Mouse (Mus musculus): ENCODE measurements around the gene Adarb1.

The Adarb1 gene

DNA sequence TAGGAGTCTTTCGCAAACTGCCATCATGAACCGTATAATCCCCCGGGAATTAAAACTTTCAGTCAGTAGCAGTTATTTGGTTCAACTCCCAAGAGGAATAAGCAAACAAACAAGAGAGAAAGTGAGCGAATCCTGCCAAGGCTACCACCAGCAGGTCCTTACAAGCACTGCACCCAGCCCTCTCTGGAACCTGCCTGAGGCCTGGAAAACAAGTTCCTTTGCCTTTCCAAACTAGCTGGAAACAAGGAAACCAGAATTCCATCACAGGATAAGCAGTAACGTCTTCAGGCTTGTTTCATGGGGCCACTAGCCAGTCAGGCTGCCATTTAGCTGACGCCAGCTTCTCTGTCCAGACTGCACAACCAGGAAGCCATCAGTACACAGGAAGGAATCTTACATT lies 37.4 kb downstream of the Adarb1 start:
- peak in 1 of 2 experiments; percentile 31 for DNase-seq

DNA sequence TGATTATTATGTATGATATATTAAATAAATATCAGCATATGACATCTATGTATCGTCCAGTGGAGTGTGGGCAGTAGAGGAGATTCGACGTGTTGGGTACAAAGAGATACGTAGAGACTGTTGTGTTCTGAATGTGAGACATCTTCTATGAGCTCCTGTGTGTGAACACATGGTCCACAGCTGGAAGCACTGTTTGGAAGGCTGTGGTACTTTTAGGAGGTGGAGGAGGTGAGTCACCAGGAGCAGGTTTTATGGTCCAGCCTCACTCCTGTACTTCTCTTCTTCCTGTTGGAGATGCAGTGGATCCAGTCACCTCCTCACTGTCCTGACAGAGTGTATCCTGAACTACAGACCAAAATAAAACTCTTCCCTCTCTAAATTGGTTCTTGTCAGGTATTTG lies 38.9 kb downstream of the Adarb1 start:
- no peak for DNase-seq

DNA sequence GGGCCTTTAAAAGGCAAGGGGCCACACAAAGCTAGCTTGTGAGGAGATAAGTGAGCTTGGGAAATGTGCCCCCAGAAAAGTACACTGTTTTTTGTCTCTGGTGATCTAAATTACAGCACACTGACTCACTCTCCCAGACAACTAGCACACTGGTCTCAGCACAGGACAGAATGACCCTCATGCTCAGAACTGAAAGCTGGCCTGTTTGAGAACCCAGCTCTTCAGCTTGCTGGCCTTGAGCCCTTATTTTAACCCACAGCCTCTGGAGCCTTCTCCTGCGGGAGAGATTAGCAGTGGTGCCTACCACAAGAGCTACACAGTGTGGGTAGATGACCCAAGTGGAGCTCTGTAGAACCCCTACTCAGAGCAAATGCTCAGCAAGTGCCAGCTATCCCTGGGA lies 42.0 kb downstream of the Adarb1 start:
- no peak for DNase-seq

DNA sequence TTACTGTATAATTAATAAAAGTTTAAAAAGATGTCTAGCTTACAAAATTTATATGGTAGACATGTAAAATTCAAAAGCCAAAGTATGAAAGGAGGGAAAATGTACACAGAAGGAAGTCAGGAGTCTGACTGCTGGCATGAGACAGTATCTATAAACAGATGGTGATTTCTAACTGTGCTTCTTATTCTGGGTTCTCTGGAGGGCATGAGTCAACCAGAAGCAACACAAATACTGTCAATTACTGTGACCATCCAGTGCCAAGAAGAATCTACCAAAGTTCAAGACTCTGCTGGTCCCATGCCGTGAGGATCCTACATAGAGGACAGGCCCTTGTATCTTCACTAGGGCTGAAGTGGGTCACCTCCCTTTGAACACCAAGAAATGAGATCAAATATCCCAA lies 43.1 kb downstream of the Adarb1 start:
- no peak for DNase-seq

DNA sequence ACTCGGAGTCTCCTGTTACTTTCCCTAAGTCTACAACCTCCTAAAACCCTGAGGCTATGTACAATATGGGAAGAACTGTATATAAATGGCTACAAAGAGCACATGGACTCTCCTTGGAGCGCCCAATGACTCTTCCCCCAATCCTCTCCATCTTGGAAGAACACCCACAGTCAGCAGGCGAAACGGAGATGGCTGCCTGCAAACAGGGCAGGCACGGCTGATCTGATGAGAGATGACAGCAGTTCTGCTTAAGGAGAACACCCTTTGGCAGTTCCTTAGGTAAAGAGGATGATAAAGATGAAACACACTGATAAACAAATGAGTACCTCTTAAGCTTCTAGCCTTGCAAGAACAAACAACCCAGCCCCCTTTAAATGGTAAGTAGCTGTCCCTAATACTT lies 43.7 kb downstream of the Adarb1 start:
- no peak for DNase-seq

DNA sequence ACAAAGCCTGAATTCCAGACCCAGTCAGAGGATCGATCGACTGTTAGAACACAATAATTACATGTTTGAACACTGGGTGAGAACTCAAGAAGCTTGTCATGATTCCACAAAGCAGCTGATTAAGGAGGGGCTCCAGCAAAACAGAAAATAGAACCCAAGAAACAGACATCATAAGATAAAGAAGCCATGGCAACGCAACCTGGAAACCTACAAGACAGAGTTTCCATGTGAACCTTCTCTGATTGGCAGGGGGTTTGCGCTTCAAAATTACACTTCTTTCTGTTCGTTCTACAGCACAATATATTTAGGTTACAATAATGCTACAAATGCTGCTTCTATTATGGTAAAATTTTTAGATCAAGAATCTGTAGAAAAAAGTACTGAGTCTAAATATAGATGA lies 47.9 kb downstream of the Adarb1 start:
- no peak for DNase-seq

DNA sequence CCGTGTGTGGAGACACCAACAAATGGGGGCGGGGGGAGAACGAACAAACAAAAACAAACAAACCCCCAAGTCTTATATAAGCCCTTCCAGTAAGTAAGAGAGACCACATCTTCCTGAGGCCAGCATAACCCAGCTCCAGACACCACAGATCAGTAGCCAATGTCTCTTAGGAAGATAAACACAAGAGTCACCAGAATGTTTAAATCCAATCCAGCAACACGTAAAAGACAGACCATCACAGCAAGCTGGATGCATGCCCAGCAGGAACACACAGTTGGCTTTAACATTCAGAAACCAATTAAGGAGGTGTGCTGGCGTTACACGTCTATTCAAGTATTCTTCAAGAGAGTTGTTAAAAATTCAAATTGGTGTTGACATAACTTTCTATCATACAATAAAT lies 50.1 kb downstream of the Adarb1 start:
- DNase-seq, result no peak

DNA sequence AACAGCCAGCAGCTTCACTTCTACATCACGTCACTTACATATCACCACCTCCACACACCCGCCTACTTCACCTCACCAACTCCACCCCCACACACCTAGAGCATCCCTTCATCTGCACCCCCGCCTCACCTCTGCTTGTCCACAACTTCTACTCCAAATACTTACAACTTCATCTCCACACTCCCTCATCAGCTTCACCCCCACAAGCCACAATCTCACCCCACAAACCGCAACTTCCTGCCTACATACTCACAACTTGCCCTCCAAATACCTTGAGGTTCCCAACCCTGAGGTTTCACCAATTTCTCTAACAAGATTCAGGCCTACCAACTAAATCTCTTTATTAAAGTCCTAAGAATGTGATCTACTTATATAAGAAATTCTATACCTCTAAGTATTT lies 51.1 kb downstream of the Adarb1 start:
- DNase-seq, result no peak

DNA sequence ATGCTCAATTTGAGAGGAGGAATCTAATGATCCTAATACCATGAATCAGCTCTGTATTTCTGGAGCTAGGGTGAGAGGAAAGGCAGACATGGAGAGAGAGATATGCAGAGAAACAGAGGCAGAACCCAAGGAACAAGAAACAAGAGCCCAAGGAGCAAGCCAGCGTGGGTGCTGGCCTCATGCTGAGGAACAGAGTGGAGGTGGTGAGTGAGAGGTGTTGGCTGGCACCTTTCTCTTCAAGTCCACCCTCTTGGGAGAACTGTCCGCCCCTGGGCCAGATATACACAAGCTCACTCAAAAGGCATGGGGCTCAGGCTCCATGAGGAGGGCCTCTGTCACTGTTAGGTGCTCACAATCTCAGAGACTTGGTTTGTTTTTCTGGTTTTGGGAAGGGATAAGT lies 52.9 kb downstream of the Adarb1 start:
- DNase-seq, result no peak

DNA sequence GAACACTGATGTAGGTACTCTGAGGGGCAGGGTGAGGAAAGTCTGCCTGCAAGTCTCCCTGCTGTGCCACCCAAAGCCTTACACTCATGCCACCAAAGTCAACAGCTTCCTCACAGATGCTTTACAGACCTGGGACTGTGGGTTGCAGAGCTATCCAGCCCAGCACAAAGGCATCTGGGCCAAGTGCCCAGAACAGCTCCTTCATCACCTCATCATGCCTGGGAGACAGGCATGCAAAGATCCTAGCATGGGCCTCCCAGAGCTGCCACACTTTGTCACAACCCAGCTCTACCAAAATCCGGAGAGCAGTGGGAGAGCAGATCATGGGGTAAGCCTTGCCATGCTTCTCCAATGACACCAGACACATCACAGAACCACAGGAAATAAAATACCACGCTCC lies 57.6 kb downstream of the Adarb1 start:
- no peak for DNase-seq

DNA sequence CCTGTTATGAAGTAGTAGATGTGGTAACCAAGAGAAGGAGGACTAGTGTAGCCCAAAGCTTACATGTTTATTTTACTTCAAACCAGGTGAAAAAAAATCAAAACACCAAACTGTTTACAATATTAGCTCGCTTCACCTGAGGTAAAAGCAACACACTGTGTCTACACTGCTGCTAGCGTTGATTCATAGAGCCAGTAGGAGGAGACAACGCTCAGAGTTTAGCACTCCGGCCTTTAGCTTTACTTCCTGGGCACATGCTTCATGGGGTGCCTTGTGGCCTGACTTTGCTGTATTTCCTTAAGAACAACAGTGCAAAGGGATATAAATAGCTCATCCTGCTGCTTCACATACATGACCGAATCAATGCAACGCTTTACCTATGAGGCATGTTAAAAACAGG lies 60.1 kb downstream of the Adarb1 start:
- DNase-seq, result peak in 1 of 2 experiments; percentile 29

DNA sequence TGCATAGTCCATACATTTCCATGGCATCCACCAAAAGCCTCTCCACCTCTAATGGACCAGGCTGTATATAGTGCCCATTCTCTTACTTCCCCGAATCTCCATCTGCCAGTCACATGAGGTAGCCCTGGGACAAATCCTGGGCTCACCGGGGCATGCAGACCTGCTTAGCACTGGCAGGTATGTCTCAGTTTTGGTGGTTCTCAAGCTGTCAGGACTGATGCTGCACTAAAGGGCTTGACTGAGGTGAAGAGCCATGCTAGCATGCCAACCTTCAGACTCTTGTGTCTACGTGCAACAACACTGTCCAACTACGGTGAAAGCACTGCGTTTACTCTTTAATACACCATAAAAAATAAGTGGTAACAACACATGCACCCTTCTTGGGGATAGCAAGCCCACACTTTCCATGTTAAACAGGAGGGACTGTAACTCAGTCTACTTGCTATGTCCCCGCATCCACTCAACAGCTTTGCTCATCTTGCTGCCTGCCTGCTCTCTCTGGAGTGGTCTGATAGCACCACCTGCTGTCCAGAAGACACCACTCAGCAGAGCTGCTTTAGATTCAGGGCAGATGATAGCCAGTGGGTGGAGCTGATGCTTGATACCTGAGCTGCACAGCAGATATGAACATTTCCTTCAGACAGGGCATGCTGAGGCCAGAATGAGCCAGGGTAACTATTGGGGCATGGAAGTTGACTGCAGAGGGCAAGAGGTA lies 64.9 kb downstream of the Adarb1 start:
- peak; percentile 87 to 89 for DNase-seq

DNA sequence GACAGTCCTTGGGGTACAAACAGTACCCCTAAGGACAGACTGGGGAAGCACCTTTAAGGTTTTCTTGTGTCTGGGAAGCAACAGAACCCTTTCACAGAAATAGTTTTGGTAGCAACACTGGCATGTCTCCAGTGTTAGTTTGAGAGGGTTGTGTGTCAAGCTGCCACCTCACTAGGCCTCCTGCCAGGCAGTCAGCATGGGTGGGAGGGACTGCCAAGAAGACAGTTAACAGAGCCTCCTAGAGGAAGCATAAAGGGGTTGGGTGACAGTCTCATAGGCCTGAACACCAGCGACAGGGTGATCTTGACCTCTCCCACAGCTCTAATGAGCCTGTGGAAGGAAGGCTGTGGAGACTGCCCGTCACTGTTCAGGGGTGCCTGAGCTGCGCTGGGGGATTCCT lies 75.2 kb downstream of the Adarb1 start:
- no peak for DNase-seq

DNA sequence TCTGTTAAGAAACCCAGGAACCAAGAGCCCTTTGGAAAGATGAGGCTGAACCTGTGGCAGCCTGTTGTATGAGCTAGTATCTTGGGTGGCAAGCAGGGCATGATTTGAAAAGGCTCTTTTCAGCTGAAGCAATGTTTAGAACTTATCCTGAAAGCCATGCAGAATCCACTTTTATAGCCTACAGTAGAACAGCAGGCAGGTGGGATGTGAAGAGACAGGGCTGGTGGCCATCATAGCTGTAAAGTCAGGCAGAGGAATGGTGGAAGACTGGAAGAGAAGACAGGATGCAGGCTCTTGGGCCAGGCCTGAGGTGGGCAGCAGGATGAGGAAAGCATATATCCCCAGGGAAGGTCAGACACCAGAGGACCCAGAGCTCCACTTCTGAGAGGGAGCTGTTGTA lies 76.4 kb downstream of the Adarb1 start:
- DNase-seq, result no peak

DNA sequence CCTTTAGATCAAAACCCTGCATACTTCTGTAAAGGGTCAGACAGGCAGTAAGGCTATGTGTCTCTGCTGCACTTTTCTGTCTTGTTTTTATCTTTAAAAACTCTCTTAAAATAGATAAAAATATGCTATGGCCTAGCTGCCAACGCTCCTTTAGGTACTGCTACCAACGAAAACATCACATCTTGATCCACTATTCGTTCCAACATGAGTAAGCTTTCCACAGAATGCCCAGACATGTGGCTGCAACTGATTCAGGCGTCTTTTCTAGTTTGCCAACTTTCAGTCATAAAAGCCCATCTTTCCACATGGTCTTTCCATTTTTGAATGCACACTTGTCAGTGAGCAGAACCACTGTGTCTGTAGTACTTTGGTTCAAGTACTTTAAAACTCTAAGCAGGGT lies 77.0 kb downstream of the Adarb1 start:
- no peak for DNase-seq

DNA sequence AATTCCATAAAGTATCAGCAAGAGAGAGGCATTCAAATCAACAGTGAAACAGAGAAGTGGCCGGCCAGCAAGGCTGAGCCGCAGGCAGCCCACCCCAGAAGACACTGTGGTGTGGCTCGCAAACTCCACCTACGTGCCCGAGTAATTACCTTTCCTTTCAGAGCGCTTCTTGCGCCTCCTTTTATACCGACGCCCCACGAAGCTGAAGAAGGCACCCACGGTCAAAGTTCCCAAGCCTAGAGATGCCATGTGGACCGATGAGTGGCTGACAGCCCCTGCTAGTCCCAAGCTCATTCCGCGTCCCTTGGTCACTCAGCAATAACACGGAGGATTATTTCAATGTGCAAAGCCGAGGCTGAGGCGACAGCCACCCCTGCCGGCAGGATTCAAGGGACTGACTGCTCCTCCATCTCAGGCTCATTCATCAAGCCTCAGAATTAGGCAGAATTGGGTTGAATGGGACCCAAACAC lies 78.2 kb downstream of the Adarb1 start:
- DNase-seq, result peak; percentile 66 to 76

DNA sequence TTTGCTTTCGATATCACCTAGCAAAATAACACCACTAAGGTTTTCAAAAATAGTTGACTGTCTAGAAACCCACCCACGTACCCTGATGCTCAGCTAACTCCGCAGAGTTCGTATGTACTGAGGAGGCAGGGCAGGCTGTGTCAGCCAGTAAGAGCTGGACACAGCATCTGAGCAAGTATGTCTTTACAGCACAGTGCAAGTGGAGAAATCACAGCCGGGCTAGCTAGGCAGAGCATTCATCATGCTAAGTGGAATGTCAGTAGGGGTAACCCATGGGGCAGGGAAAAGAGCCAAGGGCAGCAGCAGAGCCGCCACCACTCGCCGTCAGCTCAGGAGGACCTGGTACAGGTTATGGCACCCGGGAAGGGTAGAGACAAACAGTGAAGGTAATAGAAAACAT lies 84.6 kb downstream of the Adarb1 start:
- DNase-seq, result peak in 1 of 2 experiments; percentile 45

DNA sequence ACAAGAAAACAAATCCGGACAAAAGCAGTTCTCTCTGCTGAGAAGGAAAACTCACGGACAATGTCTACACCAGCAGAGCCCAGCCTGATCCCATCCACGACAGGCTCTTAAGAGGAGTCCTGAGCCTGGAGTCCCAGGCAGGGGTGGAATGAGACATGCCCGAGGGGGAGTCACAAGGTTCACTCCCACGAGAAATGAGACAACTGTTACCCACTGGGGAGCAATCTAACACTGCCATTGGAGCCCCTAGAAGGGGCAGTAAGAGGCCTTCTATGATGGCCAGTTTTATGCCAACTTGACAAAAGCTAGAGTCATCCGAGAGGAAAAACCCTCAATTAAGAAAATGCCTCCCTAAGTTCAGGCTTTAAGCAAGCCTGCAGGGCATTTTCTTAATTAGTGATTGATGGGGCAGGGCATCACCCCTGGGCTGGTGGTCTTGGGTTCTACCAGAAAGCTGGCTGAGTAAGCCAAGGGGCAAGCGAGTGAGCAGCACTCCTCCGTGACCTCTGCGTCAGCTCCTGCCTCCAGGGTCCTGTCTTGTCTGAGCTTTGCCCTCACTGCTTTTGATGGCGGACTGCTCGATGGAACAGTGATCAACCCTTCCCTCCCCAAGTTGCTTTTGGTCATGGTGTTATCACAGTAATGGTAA lies 88.5 kb downstream of the Adarb1 start:
- DNase-seq, result no peak

DNA sequence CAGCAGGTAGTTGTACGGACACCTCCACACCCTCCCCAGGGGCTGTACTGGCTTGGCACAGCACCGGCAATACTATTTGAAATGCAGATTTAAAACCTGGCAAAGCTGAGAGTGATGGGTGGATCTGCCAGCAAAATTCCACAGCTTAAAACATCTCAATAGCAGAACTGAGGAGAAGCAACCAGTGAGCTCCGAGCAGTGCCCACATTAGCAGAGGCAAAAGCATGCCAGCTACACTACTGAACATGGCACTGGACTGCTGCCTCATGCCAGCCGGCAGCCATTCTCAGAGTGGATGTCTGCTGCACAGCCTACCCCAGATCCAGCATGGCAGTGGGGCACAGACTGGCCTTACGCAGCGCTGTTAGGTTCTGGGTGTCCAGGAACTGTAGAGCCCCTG lies 93.4 kb downstream of the Adarb1 start:
- DNase-seq, result no peak

DNA sequence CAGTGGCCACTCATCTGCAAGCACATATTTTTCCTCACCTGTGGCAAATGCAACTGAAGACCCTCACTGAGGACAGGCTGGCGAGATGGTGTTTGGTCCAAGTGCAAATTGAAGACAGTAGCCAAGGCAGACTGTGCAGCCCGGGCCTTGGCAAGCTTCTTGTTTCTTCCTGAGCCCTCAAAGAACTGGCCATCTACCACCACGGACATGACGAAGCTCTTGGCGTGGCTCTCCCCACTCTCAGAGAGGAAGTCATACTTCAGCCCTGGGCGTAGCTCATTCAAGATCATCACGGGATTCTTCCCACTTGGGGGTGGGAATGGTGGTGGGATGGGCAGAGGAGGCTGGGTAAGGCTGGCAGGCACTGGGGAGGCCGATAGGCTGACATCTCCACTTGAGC lies 96.5 kb downstream of the Adarb1 start:
- no peak for DNase-seq

DNA sequence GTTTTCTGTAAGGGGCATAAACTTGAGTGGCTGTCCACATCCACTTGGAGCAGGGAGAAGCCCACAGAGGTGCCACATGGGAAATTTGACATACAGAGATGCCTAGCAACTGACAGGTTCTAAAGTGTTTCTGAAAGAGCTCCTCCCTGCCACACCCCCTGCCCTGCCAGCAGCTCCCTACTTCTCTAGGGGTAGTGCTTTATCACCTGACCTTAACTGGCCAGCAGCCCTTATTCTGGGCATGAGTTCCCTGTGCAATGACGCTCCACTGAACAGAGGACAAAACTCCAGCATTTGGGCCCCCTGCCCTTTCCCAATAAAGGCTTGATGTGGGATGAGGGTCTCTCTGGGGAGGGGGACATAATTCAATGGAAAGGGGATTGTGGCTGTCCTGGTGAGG lies 97.1 kb downstream of the Adarb1 start:
- DNase-seq, result no peak

DNA sequence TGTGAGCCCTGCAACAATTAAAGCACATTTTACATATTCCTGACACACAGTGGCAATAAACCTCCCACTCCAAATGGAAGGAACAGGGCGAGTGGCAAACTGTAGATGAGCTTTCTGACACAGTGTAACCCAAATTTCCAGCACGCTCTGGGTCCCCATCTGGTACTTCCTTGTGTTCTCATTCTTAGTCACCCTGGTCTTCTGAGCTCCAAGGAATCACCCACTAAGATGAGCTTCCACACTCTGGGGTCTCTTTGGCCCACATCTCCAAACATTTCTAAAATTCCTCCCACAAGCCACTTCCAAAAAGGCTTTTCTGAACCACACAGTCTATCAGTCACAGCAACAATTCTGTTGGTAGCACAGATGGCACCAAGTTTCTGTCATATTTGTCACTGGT lies 102.4 kb downstream of the Adarb1 start:
- no peak for DNase-seq

DNA sequence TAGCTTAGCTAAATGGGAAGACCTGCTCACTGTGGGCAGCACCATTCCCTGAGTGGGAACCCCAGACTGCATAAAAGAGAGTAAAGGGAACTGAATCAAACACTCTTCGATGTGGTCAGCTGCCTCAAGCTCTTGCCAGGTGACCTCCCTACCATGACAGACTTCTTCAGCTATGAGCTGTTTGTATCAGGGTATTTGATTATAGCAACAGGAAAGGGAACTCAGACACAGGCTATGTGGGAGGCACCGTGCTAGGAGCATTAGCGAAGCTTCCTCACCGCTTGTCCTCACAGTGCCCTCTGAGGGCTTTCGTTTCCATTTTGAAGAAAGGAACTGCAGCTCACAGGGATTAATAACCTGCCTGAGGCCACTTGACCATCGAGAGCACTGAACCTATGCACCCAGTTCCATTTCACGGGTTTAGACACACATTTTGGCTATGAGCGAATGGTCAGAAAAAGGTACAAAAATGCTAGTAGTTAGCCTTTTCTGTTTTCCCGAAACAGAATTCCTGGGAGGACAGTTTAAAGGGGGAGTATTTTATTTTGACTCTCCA lies 103.3 kb downstream of the Adarb1 start:
- DNase-seq, result peak; percentile 13 to 29

DNA sequence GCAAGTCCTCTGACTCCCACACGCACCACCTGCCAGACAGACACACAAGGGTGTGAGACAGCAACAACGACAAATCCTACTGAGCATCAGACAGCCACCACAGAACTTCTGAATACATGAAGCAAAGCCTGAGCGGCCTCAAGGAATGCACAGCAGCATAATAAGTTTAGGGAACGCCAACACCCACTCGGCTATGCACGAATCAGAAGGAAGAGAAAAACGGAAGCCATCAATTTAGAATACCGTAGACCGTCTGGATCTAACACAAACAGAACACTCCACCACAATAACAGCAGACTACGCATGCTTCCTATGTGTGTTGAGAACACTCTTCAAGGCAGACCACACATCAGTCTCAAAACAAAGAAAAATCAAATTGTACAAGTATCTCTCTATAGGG lies 109.1 kb downstream of the Adarb1 start:
- peak in 1 of 2 experiments; percentile 15 for DNase-seq

All from kidney, postnatal 4 days (tissue).